Mouse (Mus musculus): ENCODE data around the gene Gsta1. TPM values are rescaled to one million over a fixed set of nuclear protein-coding genes. Genes with fewer than 3 reads are reported as not detected.
"Not testable (repeated sequence)": the region's sequence is repeated elsewhere in the genome, so short reads cannot be mapped to it uniquely, and the experiment has no call there.

Gsta1 gene
- polyA plus RNA-seq, 1 experiment, result 7.6 TPM

DNA sequence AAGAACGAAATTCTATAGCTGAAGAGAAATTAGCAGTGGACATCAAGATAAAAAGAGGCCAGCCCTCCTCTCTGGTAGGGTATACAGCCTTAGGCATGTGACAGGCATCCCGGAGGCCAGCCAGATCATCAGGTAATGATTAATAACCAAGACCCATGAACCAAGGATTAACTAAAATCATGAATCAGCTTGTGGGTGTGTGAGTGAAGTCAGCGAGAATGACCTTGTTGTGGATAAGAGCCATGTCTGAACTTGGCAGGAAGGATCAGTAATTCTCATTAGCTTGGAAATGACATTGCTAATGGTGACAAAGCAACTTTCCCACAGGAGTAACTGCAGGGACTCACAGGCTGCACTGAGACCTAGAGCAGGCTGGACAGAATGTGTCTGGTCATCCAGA is 798 bp upstream of the Gsta1 start:
- not testable (repeated sequence) for DNase-seq (ENCODE audit: low spot score)

GRCm38 (mm10) chr9:78233121-78233695 is 2.8 kb downstream of the Gsta1 start:
- DNase-seq (ENCODE audit: low spot score), result not testable (repeated sequence)

GRCm38 (mm10) chr9:78255683-78256470 is 25.4 kb downstream of the Gsta1 start:
- DNase-seq (ENCODE audit: low spot score), result not testable (repeated sequence)

DNA sequence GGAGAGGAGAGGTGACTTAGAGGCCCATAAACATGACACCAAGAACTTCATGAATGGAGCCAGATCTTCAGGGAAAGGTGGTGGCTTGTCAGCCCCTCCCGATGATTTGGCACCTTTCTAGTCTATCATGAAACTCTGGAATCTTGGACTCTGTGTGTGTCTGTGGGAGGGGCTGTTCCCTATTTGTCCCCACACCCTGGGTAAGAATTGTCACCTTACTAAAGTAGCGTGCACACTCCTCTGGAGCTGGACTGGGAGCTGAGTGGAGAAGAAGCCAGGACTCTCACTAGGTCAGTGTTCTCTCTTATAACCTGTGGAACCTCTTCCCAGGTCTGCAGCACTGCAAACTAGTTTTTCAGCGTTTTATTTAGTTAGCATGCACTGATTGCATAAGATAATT is 26.5 kb downstream of the Gsta1 start, which contains the start of gene Gm3776:
TSS of gene Gm3776 (plus strand) at position 216 of the 400 bp plus-strand sequence.
- DNase-seq (ENCODE audit: low spot score), result not testable (repeated sequence)

GRCm38 (mm10) chr9:78259688-78260087 is 29.2 kb downstream of the Gsta1 start:
- DNase-seq (ENCODE audit: low spot score), result peak; percentile 29

- not testable (repeated sequence) for DNase-seq (ENCODE audit: low spot score)
These were observed 40.5 kb downstream of the Gsta1 start for GRCm38 (mm10) chr9:78270945-78271344.

GRCm38 (mm10) chr9:78282002-78282711 is 51.7 kb downstream of the Gsta1 start:
- not testable (repeated sequence) for DNase-seq (ENCODE audit: low spot score)

DNA sequence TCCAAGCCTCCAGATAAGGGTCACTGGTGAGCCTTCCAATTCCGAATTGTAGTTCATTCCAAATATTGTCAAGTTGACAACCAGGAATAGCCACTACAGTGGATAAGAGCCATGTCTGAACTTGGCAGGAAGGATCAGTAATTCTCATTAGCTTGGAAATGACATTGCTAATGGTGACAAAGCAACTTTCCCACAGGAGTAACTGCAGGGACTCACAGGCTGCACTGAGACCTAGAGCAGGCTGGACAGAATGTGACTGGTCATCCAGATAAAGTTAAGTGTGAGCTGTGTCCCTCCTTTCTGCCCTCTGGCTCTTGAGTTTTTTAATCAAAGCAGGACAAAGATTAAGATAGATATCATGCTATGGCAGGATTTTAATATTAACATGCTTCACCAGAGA is 58.6 kb downstream of the Gsta1 start:
- DNase-seq (ENCODE audit: low spot score), result not testable (repeated sequence)

DNA sequence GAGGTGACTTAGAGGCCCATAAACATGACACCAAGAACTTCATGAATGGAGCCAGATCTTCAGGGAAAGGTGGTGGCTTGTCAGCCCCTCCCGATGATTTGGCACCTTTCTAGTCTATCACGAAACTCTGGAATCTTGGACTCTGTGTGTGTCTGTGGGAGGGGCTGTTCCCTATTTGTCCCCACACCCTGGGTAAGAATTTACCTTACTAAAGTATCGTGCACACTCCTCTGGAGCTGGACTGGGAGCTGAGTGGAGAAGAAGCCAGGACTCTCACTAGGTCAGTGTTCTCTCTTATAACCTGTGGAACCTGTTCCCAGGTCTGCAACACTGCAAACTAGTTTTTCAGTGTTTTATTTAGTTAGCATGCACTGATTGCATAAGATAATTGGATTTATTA is 59.3 kb downstream of the Gsta1 start, which contains the start of gene Gm10639:
TSS of gene Gm10639 (plus strand) at position 201 of the 400 bp plus-strand sequence.
- DNase-seq (ENCODE audit: low spot score), result not testable (repeated sequence)

Other genes starting within 250 kb of the Gsta1 start
- gene Gcm1, start 178.7 kb upstream of the Gsta1 start, polyA plus RNA-seq (2012; rRNA removed), result not detected in 2 replicates
- gene Fbxo9, start 121.6 kb upstream of the Gsta1 start, polyA plus RNA-seq (2012; rRNA removed), result 80.0 and 81.1 TPM in 2 replicates
- gene Ick, start 121.5 kb upstream of the Gsta1 start, polyA plus RNA-seq (2012; rRNA removed), result 18.2 and 20.5 TPM in 2 replicates
- gene Gsta4, start 47.9 kb upstream of the Gsta1 start, polyA plus RNA-seq (2012; rRNA removed), result 1,883 and 2,290 TPM in 2 replicates
- 4.0 and 4.5 TPM in 2 replicates for gene Gm3776, start 26.5 kb downstream of the Gsta1 start, polyA plus RNA-seq (2012; rRNA removed)
- 0.28 and 0.44 TPM in 2 replicates for gene Gm10639, start 59.3 kb downstream of the Gsta1 start, polyA plus RNA-seq (2012; rRNA removed)
- not detected in 2 replicates for gene Omt2a, start 84.1 kb downstream of the Gsta1 start, polyA plus RNA-seq (2012; rRNA removed)
- gene Omt2b, start 96.9 kb downstream of the Gsta1 start, polyA plus RNA-seq (2012; rRNA removed), result not detected in 2 replicates
- 27.0 and 28.7 TPM in 2 replicates for gene Gsta2, start 125.1 kb downstream of the Gsta1 start, polyA plus RNA-seq (2012; rRNA removed)
- 8.1 and 9.0 TPM in 2 replicates for gene Dppa5a, start 137.5 kb downstream of the Gsta1 start, polyA plus RNA-seq (2012; rRNA removed)
- gene Ooep, start 148.1 kb downstream of the Gsta1 start, polyA plus RNA-seq (2012; rRNA removed), result 13.0 and 14.9 TPM in 2 replicates
- gene Ddx43, start 165.1 kb downstream of the Gsta1 start, polyA plus RNA-seq (2012; rRNA removed), result 0.63 and 0.77 TPM in 2 replicates
- gene Cgas, start 212.6 kb downstream of the Gsta1 start, polyA plus RNA-seq (2012; rRNA removed), result 1.1 and 1.7 TPM in 2 replicates
- gene Mto1, start 217.6 kb downstream of the Gsta1 start, polyA plus RNA-seq (2012; rRNA removed), result 17.4 and 18.6 TPM in 2 replicates
- gene Gm17324, start 218.1 kb downstream of the Gsta1 start, polyA plus RNA-seq (2012; rRNA removed), result 0.15 TPM in 1 of 2 replicates, not detected in the other

Measured in urinary bladder, adult 2 months (tissue).